Mouse (Mus musculus): ENCODE results near the gene Ccdc155.
"Not testable (repeated sequence)": the region's sequence is repeated elsewhere in the genome, so short reads cannot be mapped to it uniquely, and the experiment has no call there.

Ccdc155 gene

GRCm38 (mm10) chr7:45162996-45163615, 41.6 kb downstream of the Ccdc155 start:
- DNase-seq: peak in 1 of 2 experiments; percentile 43

DNA sequence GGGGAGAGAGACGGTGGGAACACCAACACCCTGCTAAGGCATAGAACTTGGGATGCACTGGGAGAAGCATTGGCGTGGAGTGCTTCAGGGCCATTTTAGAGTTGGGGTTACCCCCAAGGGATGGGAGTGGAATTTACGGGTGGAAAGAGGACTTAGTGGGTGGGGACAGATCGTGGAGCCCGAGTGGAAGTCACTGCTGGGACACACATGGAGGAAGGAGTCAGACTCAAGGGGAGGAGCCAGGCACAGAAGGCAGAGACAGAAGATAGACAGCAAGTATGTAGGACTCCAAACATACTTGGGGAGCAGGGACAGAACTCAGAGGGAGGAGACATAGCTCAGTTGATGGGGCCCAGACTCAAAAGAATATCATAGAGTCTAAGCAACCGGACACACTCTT, 42.1 kb downstream of the Ccdc155 start:
- no peak for DNase-seq

- peak; percentile 99 to 100 for DNase-seq
Observed at GRCm38 (mm10) chr7:45161612-45162473, 42.8 kb downstream of the Ccdc155 start.

- peak in 1 of 2 experiments; percentile 22 for DNase-seq
Observed at GRCm38 (mm10) chr7:45160866-45161265, 43.8 kb downstream of the Ccdc155 start.

GRCm38 (mm10) chr7:45160316-45160800, 44.3 kb downstream of the Ccdc155 start:
- DNase-seq: peak; percentile 4 to 26

DNA sequence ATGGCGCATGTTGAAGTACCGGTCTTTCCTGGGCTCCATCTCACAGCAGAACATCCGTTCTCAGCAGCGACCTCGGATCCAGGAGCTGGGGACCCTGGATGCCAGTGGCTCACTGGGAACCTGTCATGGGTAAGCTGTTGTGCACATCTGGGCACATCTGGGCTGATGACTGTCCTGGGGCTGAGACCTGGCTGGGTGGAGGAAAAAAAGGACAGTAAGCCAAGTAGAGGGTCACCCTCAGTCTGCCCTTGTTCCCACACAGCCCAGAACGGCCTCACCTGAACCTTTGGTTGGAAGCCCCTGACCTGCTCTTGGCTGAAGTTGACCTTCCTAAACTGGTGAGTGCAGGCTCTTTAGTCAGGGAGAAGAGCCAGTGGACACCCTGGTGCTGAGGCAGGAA, 45.7 kb downstream of the Ccdc155 start:
- peak in 1 of 2 experiments; percentile 4 for DNase-seq

GRCm38 (mm10) chr7:45157459-45157858, 47.2 kb downstream of the Ccdc155 start:
- peak in 1 of 2 experiments; percentile 8 for DNase-seq

- no peak for DNase-seq
Observed at GRCm38 (mm10) chr7:45156206-45156605, 48.5 kb downstream of the Ccdc155 start.

DNA sequence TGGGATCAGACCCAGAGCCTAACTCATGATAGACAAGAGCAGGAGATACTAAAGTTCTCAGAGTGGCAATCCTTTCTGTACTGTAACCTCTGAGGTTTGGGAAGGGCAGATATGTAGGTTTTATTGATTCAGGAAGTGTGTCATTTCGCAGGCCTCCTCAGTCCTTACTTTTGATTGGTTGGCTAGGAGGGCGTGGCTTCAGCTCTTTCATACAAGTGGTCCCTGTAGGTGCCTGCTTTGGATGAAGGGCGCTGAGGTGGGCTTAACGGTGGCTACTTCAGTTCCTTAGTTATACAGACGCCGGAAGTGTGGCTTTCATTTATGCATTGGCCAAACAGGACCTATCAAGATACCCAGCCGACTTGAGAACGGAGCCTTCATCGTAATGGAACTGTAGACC, 49.1 kb downstream of the Ccdc155 start:
- no peak for DNase-seq

GRCm38 (mm10) chr7:45154993-45155514, 49.6 kb downstream of the Ccdc155 start:
- peak; percentile 71 to 81 for DNase-seq

DNA sequence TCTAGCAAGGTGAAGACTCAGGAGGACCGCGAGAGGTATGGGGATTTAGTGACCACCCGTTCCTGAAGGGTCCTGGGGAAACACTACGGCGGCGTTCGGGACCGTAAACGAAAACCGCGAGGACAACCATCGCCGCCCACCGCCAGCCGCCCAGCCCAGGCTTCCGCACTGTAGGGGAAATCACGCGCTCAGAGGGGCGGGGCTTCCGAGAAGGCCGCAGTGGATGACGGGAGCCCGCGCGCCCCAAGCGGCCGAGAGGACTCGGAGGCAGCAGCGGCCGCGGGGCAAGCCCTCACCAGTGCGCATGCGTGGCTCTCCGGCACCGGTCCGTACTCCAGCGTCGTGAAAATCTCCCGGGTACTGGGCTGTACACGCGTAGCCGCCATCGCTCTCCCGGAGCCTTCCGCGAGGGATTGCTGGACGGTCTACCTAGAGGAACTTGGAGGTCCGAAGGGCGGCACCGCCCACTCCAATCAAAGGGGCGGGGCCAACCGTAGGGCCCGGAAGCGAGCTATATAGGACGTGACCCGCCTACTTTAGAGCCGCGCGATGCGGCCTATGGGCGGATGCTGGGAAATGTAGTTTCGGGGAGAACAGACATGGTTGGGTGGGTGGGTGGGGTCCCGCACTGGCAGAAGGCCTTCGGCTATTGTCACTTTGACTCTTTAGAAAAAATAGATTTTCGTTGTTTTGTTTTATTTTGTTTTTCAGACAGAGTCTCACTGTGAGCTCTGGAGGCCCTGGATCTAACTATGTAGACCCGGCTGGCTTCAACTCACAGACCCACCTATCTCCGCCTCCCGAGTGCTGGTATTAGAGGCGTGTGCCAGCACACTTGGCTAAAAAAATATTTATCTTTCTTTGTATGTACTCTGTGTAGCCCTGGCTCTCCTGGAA, 50.3 kb downstream of the Ccdc155 start, which contains the start of the genes Pih1d1 and Aldh16a1:
Pih1d1 (plus strand) TSS at position 208 of the 897 bp plus-strand sequence.
Aldh16a1 (minus strand) TSS at position 489 of the 897 bp plus-strand sequence.
- DNase-seq: peak; percentile 99

- no peak for DNase-seq
Observed at GRCm38 (mm10) chr7:45153586-45153985, 51.1 kb downstream of the Ccdc155 start.

DNA sequence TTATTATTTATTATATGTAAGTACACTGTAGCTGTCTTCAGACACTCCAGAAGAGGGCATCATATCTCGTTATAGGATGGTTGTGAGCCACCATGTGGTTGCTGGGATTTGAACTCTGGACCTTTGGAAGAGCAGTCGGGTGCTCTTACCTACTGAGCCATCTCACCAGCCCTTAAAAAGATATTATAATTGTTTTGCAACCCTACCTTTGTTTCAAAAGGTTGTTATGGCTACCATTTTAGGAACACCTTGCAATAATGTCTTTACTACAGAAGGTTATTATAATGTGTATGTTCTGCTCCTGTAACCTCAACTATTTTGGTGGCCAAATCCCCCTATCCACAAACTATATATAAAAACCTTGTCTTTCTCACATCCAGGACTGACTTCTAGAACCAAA, 51.6 kb downstream of the Ccdc155 start:
- not testable (repeated sequence) for DNase-seq

- DNase-seq: no peak
Observed at GRCm38 (mm10) chr7:45151303-45151702, 53.4 kb downstream of the Ccdc155 start.

GRCm38 (mm10) chr7:45150321-45150720, 54.4 kb downstream of the Ccdc155 start:
- DNase-seq: no peak

- DNase-seq: no peak
Observed at GRCm38 (mm10) chr7:45149545-45149944, 55.1 kb downstream of the Ccdc155 start.

GRCm38 (mm10) chr7:45148534-45149098, 56.1 kb downstream of the Ccdc155 start:
- DNase-seq: peak in 1 of 2 experiments; percentile 11

DNA sequence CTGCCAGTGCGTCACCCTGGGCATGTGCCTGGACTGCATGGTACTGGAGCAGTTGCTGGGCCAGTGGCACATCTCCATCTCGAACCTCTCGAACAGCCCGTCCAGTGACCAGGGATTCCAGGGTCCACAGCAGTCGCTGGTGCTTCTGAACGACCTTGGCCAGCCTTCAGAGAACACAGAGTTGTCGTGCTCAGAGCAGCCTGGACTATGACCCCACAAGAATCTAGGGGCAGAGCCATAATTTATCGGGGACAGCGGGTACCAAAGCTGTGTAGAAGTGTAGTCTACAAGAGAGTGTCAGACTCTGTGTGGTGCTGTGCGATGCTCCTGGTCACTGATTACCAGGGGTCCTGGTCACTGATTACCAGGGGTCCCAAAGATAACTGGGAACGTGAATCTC, 56.8 kb downstream of the Ccdc155 start:
- no peak for DNase-seq

GRCm38 (mm10) chr7:45147267-45147666, 57.4 kb downstream of the Ccdc155 start:
- DNase-seq: no peak

DNA sequence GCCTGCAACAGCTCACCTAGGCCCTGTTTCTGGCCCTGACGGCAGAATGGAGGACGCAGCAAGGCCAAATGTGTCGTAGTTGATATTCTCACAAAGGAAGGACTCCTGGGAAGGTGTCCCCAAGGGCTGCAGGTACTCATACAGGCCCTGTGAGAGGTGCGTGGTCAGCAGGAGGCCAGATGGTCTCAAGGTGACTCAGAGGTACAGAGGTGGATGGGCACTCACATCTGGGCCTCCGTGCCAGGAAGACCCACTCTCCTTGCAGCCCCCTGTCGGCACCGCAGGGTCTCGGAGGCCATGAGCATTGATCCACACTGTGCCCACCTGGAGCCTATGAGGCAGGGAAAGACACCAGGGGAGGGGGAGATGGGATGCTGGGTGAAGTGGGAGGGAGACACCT, 59.2 kb downstream of the Ccdc155 start:
- DNase-seq: no peak

DNA sequence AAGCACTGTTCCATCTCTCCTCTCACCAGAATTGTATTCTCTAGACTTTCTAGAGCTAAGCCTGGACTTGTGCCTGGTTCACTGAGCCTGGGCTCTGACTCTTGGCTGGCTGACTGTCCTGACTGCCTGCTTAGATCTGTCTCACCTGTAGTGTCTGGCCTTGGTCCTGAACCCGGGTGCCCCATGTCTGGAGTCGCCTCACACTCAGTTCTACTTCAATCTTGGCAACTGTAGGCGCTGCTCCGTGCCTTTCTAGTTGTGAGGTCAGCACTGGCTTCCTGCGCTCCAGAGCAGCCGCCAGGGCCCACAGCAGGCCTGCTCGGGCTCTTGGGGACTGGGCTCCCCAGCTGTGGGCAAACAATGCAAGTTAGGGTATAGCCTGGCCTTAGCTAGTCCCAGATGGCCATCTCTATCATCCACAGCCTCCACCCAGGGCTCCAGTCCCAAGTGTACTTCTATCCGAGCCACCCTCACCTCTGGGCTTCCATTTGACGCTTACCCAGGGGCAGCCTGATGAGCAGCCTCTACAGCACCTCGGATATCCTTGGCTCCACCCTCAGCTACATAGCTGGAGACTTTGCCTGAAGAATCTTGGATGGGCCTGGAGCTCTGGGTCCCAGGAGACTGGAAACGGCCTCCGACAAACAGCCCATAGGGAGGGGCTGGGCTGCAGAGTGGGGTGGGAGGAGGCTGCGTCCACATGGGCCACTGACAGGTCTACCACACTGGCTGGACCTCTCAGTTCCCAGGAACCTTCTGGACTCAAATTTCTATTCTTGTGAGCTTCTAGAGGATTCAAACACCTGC, 60.1 kb downstream of the Ccdc155 start:
- no peak for DNase-seq

Measured in cerebellum, postnatal 25 days (tissue).